Mouse (Mus musculus): ENCODE results near the gene Rsl24d1.
"Not testable (repeated sequence)": the region's sequence is repeated elsewhere in the genome, so short reads cannot be mapped to it uniquely, and the experiment has no call there.

The Rsl24d1 gene

GRCm38 (mm10) chr9:73112919-73113906 is at the start of gene Rsl24d1:
Gene Rsl24d1, plus strand, starts transcription at chr9:73113426.
- peak; percentile 91 for DNase-seq (ENCODE audit: low spot score)

DNA sequence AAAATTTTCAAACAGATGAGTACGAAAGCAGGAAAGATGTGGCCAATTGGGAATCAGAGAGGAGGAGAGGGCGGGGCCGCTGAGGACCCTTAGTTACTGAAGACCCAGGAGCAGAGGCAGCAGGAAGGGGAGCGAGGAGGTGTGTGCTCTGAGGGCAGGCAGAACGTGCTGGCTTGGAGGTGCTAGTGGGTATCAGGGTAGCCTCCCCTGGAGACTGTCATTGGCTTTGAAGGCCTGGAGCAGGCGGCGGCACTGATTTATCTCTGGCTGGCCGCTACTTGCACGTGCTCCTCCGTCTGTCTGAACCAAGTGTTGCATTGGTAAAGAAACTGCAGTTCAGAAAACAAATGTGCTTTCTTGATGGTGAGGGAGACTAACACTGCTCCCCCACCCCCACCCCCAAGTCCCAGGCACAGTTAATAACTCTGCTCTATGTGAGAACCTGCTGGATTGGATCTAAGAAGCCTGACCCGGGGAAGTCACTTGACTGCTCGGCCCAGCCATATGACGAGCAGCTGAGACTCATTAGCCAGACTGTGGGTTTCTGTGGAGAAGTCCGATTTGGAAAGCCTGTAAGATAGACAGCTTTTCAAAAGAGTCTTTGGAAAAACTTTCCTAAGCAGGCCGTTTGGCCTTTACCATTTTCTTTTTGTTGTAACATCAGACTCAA is 49.5 kb upstream of the Rsl24d1 start:
- no peak for DNase-seq (ENCODE audit: low spot score)

DNA sequence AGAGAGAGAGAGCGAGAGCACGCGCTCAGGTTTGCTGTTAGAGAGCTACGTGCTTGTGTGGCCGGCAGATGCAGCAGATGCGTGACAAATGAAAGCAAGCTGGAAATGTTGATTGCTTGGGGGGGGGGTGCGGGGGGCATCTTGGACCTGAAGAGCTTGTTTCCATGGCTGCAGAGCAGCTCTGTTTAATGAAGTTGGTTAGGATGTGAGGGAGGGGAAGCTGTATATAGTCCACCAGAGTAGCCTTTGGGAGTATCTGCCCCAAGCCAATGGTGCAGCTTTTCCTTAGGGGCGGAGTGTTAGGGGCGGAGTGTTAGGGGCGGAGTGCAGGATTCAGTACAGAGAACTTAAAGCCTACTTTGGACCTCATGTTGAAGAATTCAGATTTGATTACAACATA is 46.1 kb upstream of the Rsl24d1 start:
- no peak for DNase-seq (ENCODE audit: low spot score)

- DNase-seq (ENCODE audit: low spot score), result peak; percentile 43
Measured at GRCm38 (mm10) chr9:73068230-73068679, 45.0 kb upstream of the Rsl24d1 start.

GRCm38 (mm10) chr9:73068688-73069087 is 44.5 kb upstream of the Rsl24d1 start:
- DNase-seq (ENCODE audit: low spot score), result no peak

- no peak for DNase-seq (ENCODE audit: low spot score)
Measured at GRCm38 (mm10) chr9:73070971-73071659, 42.1 kb upstream of the Rsl24d1 start.

GRCm38 (mm10) chr9:73072426-73072825 is 40.8 kb upstream of the Rsl24d1 start:
- no peak for DNase-seq (ENCODE audit: low spot score)

DNA sequence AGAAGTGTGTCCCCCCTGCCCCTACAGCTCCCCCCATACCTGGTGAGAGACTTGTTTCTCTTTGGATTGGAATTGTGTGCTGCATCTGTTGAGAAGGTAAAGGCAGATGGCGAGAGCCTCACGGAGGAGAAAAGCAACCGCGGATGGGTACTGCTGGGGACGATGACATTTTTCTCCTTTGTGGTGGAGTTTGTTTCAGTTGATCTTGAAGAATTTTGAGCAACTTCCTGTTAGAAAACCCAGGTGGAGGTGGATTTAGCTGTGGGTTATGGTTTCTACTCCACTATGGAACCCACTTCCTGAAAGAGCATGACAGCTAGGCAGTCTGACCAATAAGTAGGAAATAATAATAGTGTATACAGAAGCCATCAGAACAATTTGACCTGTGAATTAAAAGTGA is 40.1 kb upstream of the Rsl24d1 start:
- DNase-seq (ENCODE audit: low spot score), result no peak

- DNase-seq (ENCODE audit: low spot score), result not testable (repeated sequence)
Measured at GRCm38 (mm10) chr9:73079349-73079748, 33.9 kb upstream of the Rsl24d1 start.

- no peak for DNase-seq (ENCODE audit: low spot score)
Measured at GRCm38 (mm10) chr9:73079801-73080325, 33.4 kb upstream of the Rsl24d1 start.

- no peak for DNase-seq (ENCODE audit: low spot score)
Measured at GRCm38 (mm10) chr9:73082291-73083000, 30.8 kb upstream of the Rsl24d1 start.

DNA sequence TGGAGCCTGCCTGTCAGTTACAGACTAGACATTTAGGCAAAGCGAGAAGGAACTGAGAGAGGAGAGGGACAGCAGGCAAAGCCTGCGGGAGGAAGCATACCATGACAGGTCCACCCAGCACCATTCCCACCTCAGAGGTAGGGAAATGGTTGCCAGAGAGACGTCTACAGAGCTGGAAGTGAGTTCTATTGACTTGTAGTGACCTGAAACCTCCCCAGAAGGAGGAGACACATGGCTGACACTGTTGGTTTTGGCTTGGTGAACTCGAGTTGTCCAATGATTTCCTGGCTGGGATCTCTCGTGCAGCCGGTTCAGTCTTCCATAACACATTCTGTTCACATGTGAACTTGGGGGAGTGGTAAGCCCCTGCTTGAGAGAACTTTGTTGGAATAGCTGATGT is 29.3 kb upstream of the Rsl24d1 start:
- no peak for DNase-seq (ENCODE audit: low spot score)

- no peak for DNase-seq (ENCODE audit: low spot score)
Measured at GRCm38 (mm10) chr9:73085845-73086244, 27.4 kb upstream of the Rsl24d1 start.

DNA sequence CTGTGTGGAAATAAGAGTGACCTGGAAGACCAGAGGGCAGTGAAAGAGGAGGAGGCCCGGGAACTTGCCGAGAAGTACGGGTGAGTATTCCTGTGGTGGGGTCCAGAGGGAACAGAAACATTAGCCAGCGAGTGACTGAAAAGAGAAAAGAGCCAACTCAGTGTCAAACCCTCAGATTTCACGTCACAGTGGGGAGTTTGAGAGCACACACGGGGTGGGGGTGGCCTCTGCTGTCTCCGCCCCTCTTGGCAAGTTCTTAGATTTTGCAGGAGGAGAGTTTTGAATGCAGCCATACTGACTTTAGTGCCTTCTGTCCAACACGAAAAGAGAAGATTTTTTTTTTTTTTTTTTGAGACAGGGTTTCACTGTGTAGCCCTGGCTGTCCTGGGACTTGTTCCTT is 26.1 kb upstream of the Rsl24d1 start:
- DNase-seq (ENCODE audit: low spot score), result no peak

DNA sequence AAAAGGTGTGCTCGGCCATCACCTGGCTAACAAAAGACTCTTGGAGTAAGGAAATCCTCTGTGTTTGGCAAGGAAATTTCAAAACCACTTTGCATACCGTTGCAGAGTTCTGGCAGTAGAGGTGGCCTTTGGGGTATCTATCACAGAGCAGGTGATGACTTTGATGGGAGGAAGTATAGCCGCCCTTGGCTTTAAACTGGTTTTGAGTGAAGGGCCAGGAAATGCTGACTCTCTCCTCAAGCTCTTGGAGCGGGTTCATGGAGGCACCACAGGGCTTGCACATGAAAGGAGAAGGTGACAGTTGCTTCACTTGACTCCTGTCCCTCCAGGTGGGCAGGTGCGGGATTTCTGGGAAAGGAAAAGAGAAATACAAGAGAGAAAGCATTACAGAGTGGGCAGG is 25.6 kb upstream of the Rsl24d1 start:
- no peak for DNase-seq (ENCODE audit: low spot score)

GRCm38 (mm10) chr9:73089222-73089920 is 23.9 kb upstream of the Rsl24d1 start:
- peak; percentile 62 for DNase-seq (ENCODE audit: low spot score)

- no peak for DNase-seq (ENCODE audit: low spot score)
Measured at GRCm38 (mm10) chr9:73090121-73090520, 23.1 kb upstream of the Rsl24d1 start.

DNA sequence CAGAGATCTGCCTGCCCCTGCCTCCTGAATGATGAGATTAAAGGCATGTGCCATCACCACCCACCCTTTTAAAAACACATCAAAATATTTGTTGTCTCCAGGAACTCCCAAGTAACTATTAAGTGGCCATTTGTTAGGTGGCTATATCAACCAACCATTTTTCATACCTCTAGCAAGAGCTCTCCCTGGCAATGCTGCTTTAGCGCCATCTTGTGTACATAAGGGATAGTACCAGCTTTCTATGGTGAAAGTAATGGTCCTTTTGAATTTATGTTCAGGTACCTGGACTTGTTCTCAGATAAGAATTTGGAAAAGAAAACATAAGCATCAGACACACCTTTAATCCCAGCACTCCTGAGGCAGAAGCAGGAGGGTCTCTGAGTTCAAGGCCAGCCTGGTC is 21.5 kb upstream of the Rsl24d1 start:
- DNase-seq (ENCODE audit: low spot score), result peak; percentile 60

GRCm38 (mm10) chr9:73094580-73094979 is 18.6 kb upstream of the Rsl24d1 start:
- DNase-seq (ENCODE audit: low spot score), result no peak

DNA sequence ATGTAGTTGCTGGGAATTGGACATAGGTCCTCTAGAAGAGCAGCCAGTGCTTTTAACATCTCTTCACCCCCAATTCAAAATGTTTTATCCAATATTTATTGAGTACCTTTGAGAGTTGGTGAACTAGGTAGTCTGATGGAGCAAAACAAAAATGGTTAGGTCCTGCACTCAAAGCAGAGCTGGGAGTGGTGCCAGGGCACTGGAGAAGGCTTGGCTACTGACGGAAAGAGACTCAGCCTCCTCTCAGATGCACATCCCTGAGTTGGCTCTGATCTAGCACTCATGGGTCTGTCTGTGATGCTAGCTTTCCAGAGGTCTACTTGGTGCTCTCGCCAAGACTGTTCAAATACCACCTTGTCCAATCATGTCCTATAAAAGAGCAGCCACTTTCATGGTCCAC is 15.3 kb upstream of the Rsl24d1 start:
- no peak for DNase-seq (ENCODE audit: low spot score)

DNA sequence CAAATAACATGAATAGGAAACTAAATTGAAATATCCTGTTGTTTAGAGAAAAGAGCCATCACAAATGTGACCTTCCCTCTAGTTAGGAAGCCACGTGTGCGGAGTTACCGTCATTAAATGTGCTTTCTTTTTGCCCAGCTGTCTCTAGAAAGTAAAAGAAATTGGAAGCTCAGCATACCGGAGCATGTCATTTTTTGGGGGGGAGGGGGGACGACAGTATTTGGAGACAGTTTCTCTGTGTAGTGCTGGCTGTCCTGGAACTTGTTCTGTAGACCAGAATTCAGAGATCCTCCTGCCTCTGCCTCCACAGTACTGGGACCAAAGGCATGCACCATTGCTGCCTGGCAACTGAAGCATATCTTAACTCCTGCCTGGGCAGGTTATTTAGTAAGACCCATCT is 11.7 kb upstream of the Rsl24d1 start, which contains the start of gene Khdc3:
Khdc3 (plus strand) TSS at position 301 of the 400 bp plus-strand sequence.
- no peak for DNase-seq (ENCODE audit: low spot score)
